Mouse (Mus musculus) megakaryocyte-erythroid progenitor cell, adult 5-6 weeks (primary cell): ENCODE data around the gene Hlcs. TPM values are rescaled to one million over a fixed set of nuclear protein-coding genes. Genes with fewer than 3 reads are reported as not detected.

ENCODE experiments used
- ATAC-seq: replicated peaks from 2 replicates; pipeline ENCODE4 v1.8.0; 2016; ENCODE audit warnings: mild to moderate bottlenecking, inconsistent platforms; ENCODE audit not compliant: severe bottlenecking, poor library complexity, low FRiP score, low TSS enrichment
- total RNA-seq, 2 experiments: library from RNA; stranded (forward) in 1 of 2; stranded (reverse) in 1 of 2; fragments of 200-1000, 215-1000 nt in 1 of 2; fragments of >200 nt in 1 of 2; fragmentation: Nextera tagmentation in 1 of 2; gene quantifications; 2 replicates each; pipeline ENCODE4 v1.2.3; 2014 to 2017

The Hlcs gene
- total RNA-seq, 2 experiments from 2014 or later: 5.9 to 26.9 TPM

DNA sequence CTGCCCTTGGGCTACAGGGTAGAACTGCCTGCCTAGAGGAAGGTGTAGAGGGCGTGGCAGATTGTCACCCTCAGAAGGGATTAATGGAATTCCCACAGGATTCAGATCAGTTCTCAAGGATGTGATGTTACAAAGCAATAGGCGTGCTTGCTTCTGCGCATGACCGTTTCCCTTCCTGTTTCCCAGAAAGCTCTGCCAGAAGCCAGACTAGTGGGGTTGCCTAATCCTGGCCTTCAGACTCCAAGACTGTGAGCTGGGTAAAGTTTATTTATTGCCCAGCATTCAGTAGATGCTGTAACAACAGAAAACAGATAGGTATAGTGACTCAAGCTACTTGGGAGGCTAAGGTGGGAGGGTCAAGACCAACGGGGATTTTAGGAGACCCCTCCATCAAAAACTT is 15.3 kb downstream of the Hlcs start:
- no peak for ATAC-seq

DNA sequence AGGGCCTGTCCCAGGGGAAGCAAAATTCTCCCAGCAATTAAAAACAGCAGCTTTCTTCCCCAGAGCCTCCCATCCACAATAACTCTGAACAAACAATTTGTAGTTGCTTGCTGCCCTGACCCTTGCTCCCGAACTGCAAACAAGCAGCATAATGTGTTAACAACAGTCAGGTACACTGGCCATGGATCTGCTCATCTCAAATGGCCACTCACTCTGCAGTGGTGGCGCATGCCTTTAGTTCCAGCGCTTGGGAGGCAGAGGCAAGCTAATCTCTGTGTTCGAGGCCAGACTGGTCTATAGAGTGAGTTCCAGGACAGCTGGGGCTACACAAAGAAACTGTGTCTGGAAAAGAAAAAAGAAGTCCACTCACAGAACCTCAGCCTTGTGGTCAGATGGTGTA is 22.2 kb downstream of the Hlcs start:
- ATAC-seq: no peak

DNA sequence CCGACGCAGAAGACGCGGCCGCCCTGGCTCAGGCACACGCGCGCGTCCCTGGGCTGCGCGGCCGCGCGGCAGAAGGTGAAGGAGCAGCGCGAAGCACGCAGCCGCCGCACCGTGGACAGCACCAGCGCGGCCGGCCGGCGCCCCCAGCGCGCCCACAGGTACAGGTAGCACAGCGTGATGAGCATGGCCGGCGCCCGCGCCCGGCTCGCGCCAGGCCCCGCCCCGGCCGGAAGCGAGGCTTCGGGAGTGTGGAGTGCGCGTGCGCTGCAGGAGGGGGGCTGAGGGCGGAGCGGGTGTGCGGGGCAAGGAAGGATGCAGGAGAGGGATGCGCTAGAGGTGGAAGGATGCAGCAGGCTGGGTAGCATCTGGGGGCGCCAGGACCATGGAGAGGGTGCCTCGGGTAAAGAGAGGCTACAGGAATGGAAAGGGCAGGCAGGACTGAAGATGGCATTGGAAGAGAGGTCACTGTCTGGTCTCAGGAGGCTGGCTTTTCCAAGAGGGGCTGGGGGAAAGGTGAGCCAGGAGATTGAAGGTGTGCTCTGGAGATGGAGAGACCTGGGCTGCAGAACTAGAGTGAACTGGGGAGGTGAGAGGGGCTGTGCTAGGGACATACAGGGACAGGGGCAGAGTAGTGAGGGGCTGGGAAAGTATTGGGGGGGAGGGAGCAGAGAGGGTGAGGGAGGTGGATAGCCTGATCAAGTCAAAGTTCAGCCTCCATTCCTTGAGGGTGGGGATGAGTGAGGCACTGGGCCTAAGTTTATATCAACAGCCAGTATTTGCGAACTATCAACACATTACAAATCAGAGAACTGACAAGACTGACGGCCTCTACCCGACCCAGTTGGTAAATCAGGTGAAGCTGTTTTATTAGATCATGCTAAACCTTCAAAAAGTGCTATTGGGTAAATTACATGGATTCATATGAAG is 23.0 kb downstream of the Hlcs start:
- ATAC-seq: peak; percentile 82

DNA sequence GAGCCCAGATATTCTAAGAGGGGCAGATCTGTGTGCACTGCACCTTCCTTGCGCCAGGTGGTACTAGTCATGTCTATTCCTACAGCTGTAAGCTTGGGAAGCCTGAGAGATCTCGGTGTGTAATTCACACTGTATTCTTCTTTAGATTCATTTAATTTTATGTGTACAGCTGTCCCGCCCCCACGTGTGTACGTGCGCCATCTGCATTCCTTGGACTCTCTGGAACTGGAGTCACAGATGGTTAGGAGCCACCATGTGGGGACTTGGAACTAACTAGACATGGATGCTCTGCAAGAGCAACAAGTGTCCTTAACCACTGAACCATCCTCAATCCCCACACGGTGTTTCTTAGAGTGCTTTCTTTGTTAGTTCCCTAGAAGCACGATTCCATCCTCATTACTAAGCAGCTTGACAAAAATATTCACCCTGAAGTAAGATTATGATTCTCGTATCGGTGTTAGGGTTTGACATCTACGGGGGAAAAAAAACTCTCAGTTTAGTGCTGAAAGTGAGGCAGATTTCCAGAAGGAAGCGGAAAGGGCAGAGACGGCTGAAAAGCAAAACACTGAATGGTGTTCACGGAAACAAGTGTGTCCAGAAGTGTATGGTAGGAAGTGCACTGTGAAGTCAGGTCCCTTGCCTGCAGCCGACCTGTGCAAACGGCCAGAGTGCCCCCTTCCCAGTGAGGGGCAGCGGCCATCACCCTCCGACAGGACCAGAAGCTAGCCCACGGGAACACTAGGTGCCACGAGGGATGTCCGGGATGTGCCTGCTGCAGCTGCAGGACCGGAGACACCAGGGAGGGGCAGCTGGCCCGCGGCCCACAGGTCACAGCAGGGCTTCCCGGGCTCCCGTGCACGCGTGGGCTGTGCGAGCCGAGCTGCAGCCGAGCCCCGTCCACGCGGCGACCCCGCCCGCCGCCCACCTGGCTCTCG is 24.0 kb downstream of the Hlcs start:
- peak; percentile 42 for ATAC-seq

DNA sequence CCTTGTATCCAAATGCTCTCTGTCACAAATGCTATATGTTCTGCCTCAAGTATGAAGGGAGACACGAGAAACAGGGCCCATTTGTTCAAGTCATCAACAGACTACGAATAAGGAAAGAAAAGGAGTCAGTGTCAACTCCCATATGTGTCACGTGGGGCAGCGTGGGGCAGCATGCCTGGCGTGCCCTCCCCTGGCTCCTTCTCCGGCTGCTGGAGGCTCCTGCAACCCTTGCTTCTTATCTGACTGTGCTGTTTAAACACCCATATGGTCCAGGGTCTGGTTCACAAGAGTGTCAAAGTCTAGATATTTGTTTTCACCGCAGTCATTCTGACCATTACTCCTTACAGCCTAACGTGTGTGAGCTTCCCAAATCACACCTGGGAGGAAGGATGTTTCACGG is 25.5 kb downstream of the Hlcs start:
- ATAC-seq: peak; percentile 67

DNA sequence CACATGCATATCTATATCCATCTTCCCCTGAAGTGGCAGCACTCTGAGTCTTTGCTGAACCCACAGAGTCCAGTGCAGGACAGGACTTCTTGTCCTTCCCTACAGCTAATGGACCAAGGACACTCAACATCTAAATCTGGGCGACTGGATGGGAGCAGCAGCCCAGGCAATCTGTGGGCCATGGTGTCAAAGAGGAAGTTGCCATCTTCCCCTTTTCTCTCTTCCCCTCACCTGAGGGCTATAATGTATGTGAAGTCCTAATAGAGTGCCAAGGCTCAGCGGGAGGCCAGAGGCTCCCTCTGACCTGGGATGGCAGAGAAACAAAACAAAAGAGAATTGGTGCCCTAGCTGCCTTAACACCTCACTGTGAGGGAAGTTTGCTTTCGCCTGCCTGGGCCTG is 29.4 kb downstream of the Hlcs start:
- ATAC-seq: no peak

DNA sequence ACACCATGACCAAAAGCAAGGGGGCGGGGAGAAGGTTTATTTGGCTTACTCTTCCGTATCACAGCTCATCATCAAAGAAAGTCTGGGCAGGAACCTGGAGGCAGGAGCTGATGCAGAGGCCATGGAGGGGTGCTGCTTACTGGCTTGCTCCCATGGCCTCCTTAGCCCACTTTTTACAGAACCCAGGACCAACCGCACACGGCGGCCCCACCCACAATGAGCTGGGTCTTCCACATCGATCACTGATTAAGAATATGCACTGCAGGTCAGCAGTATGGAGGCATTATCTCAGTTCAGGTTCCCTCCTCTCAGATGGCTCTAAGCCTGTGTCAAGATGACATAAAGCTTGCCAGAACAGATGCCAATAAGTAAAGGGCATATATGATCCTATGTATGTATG is 42.5 kb downstream of the Hlcs start:
- ATAC-seq: no peak

DNA sequence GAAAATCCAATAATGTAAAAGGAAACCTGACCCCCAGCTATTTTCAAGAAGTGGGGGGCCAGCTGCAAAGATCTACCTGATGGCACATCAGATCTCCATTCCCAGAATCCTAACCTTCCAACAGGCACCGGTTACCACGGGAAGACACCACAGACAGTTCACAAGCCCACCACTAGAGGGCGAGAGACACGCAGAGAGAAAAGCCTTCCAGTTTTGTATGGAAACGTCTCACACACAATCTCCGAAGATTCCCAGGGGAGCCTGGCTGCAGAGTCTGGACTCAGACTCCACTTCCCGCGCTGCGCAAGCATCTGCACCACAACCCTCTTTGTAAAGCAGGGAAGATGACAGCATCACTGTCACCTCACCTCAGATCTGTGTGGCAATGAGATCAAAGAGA is 43.7 kb downstream of the Hlcs start:
- ATAC-seq: peak; percentile 58; the same call in 1 of the 2 replicates

DNA sequence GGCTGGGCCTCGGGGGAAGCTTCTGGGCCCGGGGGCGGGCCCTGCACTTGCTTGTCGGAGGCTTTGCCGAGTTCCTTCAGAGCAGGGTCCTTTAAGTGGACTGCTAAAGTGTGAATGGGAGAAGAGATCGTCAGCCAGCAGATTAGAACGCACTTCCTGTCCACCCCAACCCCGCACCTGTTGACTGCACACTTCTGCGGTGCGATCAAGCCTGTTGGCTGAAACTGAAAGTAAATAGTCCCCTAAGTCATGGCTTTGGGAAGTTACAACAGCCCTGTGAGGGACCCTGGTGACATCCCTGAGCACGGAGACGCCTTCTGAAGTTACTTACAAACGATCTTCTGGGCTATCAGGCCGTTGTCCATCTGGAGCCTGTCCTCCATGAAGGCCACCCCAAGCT is 45.2 kb downstream of the Hlcs start:
- 0 out of 2 replicates have a peak, but pooled peaks have one; percentile 20 for ATAC-seq

DNA sequence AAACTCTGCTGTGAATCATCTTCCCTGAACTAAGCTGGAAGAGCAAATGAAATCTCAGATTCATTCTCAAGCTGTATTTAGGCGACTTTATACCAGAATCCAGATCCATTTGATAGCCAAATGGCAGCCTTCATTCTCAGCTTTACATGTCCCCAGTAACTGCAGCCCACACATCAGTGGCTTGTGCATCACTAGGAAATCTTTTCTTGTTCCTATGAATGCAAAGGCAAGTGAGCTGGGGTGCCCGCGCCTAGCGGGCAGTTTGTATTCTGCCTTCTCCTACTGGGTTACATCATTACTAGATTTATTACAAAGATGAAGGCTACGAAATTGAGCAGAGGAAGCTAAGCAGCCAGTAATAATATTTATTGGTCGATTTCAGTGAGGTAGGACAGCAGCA is 48.8 kb downstream of the Hlcs start:
- no peak for ATAC-seq

DNA sequence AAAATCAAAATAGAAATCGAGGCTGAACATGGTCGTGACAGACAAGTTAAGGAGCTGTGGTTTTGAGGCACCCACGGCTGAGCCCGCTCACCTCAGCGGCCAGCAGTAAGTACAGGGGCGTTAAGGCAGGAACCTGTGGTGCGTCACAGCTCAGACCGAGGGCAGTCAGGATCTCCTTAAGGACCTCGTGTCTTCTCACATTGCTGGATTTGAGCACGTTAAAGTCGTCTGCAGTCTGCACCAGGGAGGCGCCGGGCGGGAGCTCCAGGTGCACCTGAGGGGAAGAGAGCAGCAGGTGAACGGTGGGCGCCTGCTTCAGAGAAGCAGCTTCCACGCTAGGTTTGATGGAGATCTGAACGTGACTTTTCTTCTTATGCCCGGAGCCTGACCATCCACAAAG is 50.9 kb downstream of the Hlcs start:
- ATAC-seq: no peak

DNA sequence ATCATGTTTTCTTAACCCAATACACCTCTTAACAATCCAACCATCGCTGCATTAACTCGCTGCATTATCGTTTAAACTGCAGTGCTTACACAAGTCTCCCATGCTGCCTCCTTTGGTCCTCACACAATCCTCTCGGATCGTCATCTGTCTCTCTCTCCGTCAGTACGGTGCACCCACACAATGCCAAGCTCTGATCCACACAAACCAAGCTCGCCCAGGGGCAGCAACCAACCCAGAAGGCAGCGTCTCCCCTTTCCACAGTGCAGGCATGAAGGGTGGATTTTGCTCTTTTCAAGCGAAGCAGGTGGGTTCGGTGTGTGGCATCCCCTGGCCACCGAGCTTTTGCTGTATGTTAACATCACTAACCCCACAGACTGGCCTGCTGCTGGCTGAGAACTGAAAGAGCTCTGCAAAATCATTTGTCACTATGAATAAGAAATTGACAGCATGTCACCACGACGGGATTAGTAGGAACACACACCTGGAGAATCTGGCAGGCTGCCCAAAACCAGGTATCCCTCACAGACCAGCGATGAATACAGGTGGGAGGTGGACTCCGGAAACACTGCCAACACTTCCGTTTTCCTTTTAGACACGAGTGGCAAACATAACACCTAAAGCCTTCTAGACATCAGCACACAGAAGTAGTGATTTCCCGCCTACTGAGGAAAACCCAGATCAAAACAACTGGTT is 52.3 kb downstream of the Hlcs start:
- no peak for ATAC-seq

DNA sequence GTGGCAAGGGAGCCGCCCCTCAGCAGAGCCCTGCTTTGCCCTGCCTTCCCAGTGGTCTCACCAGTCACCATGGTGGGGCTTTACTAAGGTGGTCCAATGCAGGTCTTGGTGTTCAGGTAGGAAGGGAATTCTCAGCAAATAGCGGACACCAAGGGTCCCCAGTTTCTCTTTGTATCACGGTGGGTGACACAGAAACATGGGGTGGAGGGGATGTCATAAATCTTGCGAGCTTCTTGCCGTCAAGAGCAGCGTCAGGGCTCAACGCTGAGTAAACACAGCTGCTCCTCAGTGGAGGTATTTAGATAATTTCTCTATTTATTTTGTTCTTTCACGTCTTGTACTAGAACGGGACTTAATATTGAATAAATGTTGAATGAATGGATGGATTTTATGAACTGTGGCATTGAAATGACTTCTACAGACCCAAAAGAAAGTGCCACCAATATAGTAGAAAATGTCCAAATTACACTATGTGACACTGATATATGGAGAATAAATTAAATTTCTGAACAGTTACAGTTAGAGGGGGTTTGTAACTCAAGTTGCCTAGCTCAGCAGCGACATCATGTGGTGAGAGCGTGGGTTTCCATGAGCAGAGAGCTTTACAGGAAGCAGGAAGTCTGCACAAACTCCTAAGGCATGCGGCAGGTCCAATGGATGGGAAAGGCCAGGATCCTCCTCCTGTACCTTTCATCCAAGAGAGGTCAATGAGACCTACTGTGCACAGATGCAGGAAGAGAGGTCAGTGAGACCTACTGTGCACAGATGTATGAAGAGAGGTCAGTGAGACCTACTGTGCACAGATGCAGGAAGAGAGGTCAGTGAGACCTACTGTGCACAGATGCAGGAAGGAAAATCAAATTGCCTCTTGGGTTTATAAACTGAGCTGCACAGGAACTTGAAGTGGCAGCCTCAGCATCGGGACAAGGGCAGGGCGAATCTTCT is 54.7 kb downstream of the Hlcs start:
- ATAC-seq: peak; percentile 83

DNA sequence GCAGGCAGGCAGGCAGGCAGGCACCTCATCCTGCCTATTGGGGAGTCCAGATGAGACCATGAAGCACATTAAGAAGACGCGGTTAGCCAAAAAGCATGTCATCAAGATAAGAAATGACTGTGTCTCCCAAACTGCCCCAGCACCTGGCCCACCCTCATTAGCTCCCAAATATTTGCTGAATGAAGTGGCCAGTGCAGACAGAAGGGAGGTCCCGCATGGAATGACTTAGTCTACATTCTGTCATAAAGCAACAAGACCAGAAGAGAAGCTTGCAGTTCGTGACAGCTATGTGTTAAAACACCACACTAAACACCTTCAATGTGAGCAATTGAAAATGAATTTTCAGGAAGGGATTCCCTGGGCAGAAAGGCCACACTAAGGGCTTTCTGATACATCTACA is 57.8 kb downstream of the Hlcs start:
- no peak for ATAC-seq

DNA sequence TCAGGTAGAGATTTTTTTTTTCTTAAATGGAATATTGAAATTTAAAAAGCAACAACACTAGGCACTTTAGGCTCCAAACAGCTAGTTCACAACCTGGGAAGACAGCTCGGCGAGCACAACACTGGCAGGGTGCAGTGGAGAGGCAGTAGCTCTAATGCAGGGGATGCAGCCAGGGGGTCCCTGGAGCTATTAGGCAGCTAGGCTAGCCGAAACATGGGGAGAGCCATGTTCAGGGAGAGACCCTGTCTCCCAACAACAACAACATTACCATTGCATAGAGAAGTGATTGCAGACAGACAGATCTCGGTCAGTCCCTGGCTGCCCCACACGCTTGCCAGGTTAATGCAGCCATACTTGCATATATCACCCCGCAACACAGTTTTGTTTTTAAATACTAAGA is 58.3 kb downstream of the Hlcs start:
- no peak for ATAC-seq

DNA sequence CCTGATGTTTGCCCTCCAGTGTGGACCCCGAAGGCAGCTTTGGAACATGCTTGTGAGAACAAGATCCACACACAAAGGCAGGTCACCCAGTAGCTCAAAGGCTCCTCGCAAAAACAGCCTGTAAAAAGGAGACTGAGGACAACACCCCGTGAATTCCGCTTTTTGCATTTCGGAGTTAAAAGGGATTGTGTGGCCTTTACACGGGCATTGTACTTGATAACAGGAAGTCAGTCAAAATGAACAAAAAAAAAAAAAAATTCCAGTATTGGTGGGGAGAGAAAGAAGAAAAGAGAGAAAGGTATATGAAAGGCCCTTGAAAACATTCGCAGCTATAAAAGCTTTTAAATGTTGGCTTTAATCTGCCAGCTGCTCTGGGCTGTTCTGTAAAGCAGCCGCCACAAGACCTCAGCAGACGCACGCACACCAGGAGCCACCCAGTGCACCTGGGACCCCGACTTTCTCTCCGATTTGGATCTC is 58.9 kb downstream of the Hlcs start:
- no peak for ATAC-seq

DNA sequence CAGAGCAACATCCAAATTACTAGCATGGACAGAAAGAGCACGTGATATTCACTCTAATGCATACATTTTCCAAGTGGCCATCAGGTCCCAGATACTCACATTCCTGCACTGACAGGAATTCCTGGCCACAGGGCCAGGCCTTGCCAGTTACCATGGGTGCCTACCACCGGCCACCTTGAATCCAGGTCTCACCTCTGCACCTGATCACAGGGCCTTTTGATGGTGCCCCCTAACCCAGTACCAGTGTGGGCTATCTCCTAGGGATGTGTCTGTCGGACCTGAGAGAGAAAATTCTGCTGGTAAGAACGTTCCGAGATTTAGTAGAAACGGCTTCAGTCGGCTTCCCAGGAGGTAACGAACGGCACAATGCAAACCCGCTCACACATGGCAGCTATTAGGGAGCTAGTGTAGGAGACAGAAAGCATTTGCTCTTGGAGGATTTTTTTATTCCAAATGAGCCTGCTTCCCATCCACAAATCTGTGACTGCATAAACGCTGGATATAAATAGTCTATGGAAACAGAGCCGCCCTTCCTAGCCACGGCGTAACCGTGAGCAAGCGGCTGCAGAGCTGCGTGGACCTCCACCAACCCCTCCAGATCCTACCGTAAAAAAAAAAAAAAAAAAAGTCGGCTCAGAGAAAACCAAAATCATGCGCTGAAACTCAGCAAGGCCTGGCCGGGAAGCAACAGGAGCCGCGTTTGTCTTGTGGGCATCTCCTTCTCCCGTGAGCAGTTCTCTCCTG is 59.5 kb downstream of the Hlcs start:
- ATAC-seq: no peak

DNA sequence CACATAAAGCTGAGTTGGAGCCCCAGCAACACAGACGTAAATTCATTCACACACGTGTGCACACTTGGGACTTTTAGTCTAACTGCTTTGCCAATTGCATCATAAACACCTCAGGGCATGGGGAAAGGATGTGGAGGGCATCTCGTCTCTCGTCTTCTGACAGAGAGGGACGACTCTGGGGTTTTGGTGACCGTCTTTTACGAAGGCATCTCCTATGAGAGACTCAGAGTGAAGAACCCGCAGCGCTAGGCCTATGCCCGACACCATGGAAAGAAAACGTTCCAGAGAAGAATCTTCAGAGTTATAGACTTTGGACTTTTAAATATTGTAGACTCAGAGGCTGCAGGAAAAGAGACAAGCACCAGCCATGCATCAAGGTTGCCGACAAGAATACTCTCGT is 61.6 kb downstream of the Hlcs start:
- ATAC-seq: no peak
